Mouse (Mus musculus): Measurements from ENCODE around the gene C77080. TPM values are rescaled to one million over a fixed set of nuclear protein-coding genes. Genes with fewer than 3 reads are reported as not detected.
A peak's percentile ranks its signal among the peaks of the same experiment; 100 is the strongest.

Gene C77080
- total RNA-seq (2014; rRNA removed) (8.9 and 17.9 TPM in 2 replicates), polyA plus RNA-seq (2012; rRNA removed) (46.6 and 60.7 TPM in 2 replicates)

- Histone ChIP-seq H3K27me3 (ENCODE audit: control insufficient read depth, insufficient read depth, low read length) (no peaks in the 10 kb centered on the region), H3K4me3 (ENCODE audit: insufficient read depth, low read depth, low read length) (no peak within 1 kb of the TSS), H3K9ac (ENCODE audit: low read depth, low read length) (no peak within 1 kb of the TSS), H3K36me3 (ENCODE audit: control insufficient read depth, insufficient read depth, low read length) (no peaks in the 10 kb centered on the region), H3K79me2 (ENCODE audit: control insufficient read depth, insufficient read depth, low read length) (no peaks in the 10 kb centered on the region), H3K27ac (replicated peaks; ENCODE audit: insufficient read depth, low read depth, low read length) (no peak within 1 kb of the TSS), H3K4me1 (ENCODE audit: control insufficient read depth, insufficient read depth, low read length) (peaks cover 3% of the 10 kb centered on the region; the same call in 1 of the 2 replicates)
- WGBS, result 62% methylated on average over 2 of the region's 4 CpGs
- TF ChIP-seq POLR2A (IDR thresholded peaks at IDR 0.05; ENCODE audit: extremely low read depth, insufficient read depth, low read length) (no peak), CTCF (IDR thresholded peaks at IDR 0.05; ENCODE audit: low read depth, low read length) (no peak)
- no peak for DNase-seq (ENCODE audit: extremely low read depth, low read depth, low spot score)
Observed at GRCm38 (mm10) chr4:129261196-129261595, at the start of gene C77080. TSS of gene C77080 (minus strand) at chr4:129261404.

GRCm38 (mm10) chr4:129307936-129308335, 46.7 kb upstream of the C77080 start:
- WGBS, result 32% methylated on average over 1 of the region's 1 CpGs
- peak; percentile 92 for DNase-seq (ENCODE audit: extremely low read depth, low read depth, low spot score)
- peaks cover 18% of the 10 kb centered on the region for H3K4me1 ChIP-seq (ENCODE audit: control insufficient read depth, insufficient read depth, low read length)
- H3K27ac ChIP-seq (replicated peaks; ENCODE audit: insufficient read depth, low read depth, low read length), result peak overlapping the region; percentile 92
- H3K36me3 ChIP-seq (ENCODE audit: control insufficient read depth, insufficient read depth, low read length), result peaks cover 39% of the 10 kb centered on the region
- H3K4me3 ChIP-seq (ENCODE audit: insufficient read depth, low read depth, low read length), result no peak overlapping the region
- no peaks in the 10 kb centered on the region for H3K27me3 ChIP-seq (ENCODE audit: control insufficient read depth, insufficient read depth, low read length)
- TF ChIP-seq CTCF (IDR thresholded peaks at IDR 0.05; ENCODE audit: low read depth, low read length) (no peak), POLR2A (IDR thresholded peaks at IDR 0.05; ENCODE audit: extremely low read depth, insufficient read depth, low read length) (no peak)
- no peak overlapping the region for H3K9ac ChIP-seq (ENCODE audit: low read depth, low read length)
- no peaks in the 10 kb centered on the region; the same call in 1 of the 2 replicates for H3K79me2 ChIP-seq (ENCODE audit: control insufficient read depth, insufficient read depth, low read length)

GRCm38 (mm10) chr4:129304306-129304705, 43.1 kb upstream of the C77080 start:
- TF ChIP-seq CTCF (IDR thresholded peaks at IDR 0.05; ENCODE audit: low read depth, low read length) (no peak), POLR2A (IDR thresholded peaks at IDR 0.05; ENCODE audit: extremely low read depth, insufficient read depth, low read length) (no peak)
- Histone ChIP-seq H3K27me3 (ENCODE audit: control insufficient read depth, insufficient read depth, low read length) (no peaks in the 10 kb centered on the region), H3K4me1 (ENCODE audit: control insufficient read depth, insufficient read depth, low read length) (peaks cover 13% of the 10 kb centered on the region), H3K9ac (ENCODE audit: low read depth, low read length) (no peak overlapping the region), H3K27ac (replicated peaks; ENCODE audit: insufficient read depth, low read depth, low read length) (no peak overlapping the region), H3K79me2 (ENCODE audit: control insufficient read depth, insufficient read depth, low read length) (no peaks in the 10 kb centered on the region), H3K4me3 (ENCODE audit: insufficient read depth, low read depth, low read length) (no peak overlapping the region), H3K36me3 (ENCODE audit: control insufficient read depth, insufficient read depth, low read length) (peaks cover 19% of the 10 kb centered on the region)
- DNase-seq (ENCODE audit: extremely low read depth, low read depth, low spot score), result no peak
- 46% methylated on average over 1 of the region's 1 CpGs for WGBS

GRCm38 (mm10) chr4:129303816-129304215, 42.6 kb upstream of the C77080 start:
- no peak for TF ChIP-seq CTCF (IDR thresholded peaks at IDR 0.05; ENCODE audit: low read depth, low read length)
- TF ChIP-seq POLR2A (IDR thresholded peaks at IDR 0.05; ENCODE audit: extremely low read depth, insufficient read depth, low read length), result no peak

GRCm38 (mm10) chr4:129303401-129303800, 42.2 kb upstream of the C77080 start:
- no peaks in the 10 kb centered on the region for H3K27me3 ChIP-seq (ENCODE audit: control insufficient read depth, insufficient read depth, low read length)
- H3K27ac ChIP-seq (replicated peaks; ENCODE audit: insufficient read depth, low read depth, low read length), result no peak overlapping the region
- H3K9ac ChIP-seq (ENCODE audit: low read depth, low read length), result no peak overlapping the region
- TF ChIP-seq CTCF (IDR thresholded peaks at IDR 0.05; ENCODE audit: low read depth, low read length) (no peak), POLR2A (IDR thresholded peaks at IDR 0.05; ENCODE audit: extremely low read depth, insufficient read depth, low read length) (no peak)
- 85% methylated on average over 5 of the region's 5 CpGs for WGBS
- no peak overlapping the region for H3K4me3 ChIP-seq (ENCODE audit: insufficient read depth, low read depth, low read length)
- H3K4me1 ChIP-seq (ENCODE audit: control insufficient read depth, insufficient read depth, low read length), result peaks cover 9% of the 10 kb centered on the region
- no peak for DNase-seq (ENCODE audit: extremely low read depth, low read depth, low spot score)
- H3K36me3 ChIP-seq (ENCODE audit: control insufficient read depth, insufficient read depth, low read length), result peaks cover 16% of the 10 kb centered on the region
- no peaks in the 10 kb centered on the region for H3K79me2 ChIP-seq (ENCODE audit: control insufficient read depth, insufficient read depth, low read length)

More at GRCm38 (mm10) chr4:129303816-129304215, 42.6 kb upstream of the C77080 start:
- Histone ChIP-seq H3K4me3 (ENCODE audit: insufficient read depth, low read depth, low read length) (no peak overlapping the region), H3K9ac (ENCODE audit: low read depth, low read length) (no peak overlapping the region), H3K4me1 (ENCODE audit: control insufficient read depth, insufficient read depth, low read length) (peaks cover 13% of the 10 kb centered on the region), H3K36me3 (ENCODE audit: control insufficient read depth, insufficient read depth, low read length) (peaks cover 16% of the 10 kb centered on the region), H3K27me3 (ENCODE audit: control insufficient read depth, insufficient read depth, low read length) (no peaks in the 10 kb centered on the region), H3K27ac (replicated peaks; ENCODE audit: insufficient read depth, low read depth, low read length) (no peak overlapping the region), H3K79me2 (ENCODE audit: control insufficient read depth, insufficient read depth, low read length) (no peaks in the 10 kb centered on the region)
- DNase-seq (ENCODE audit: extremely low read depth, low read depth, low spot score), result peak; percentile 33
- 76% methylated on average over 9 of the region's 9 CpGs for WGBS

- H3K9ac ChIP-seq (ENCODE audit: low read depth, low read length), result no peak overlapping the region
- no peak overlapping the region for H3K27ac ChIP-seq (replicated peaks; ENCODE audit: insufficient read depth, low read depth, low read length)
- WGBS, result 85% methylated on average over 10 of the region's 10 CpGs
- H3K79me2 ChIP-seq (ENCODE audit: control insufficient read depth, insufficient read depth, low read length), result no peaks in the 10 kb centered on the region
- no peaks in the 10 kb centered on the region for H3K27me3 ChIP-seq (ENCODE audit: control insufficient read depth, insufficient read depth, low read length)
- H3K4me1 ChIP-seq (ENCODE audit: control insufficient read depth, insufficient read depth, low read length), result no peaks in the 10 kb centered on the region
- TF ChIP-seq CTCF (IDR thresholded peaks at IDR 0.05; ENCODE audit: low read depth, low read length), result no peak
- TF ChIP-seq POLR2A (IDR thresholded peaks at IDR 0.05; ENCODE audit: extremely low read depth, insufficient read depth, low read length), result no peak
- no peak overlapping the region for H3K4me3 ChIP-seq (ENCODE audit: insufficient read depth, low read depth, low read length)
- no peaks in the 10 kb centered on the region for H3K36me3 ChIP-seq (ENCODE audit: control insufficient read depth, insufficient read depth, low read length)
- DNase-seq (ENCODE audit: extremely low read depth, low read depth, low spot score), result no peak
Observed at GRCm38 (mm10) chr4:129299121-129299520, 37.9 kb upstream of the C77080 start.
